Mouse (Mus musculus): Measurements from ENCODE around the gene Hexim2. TPM values are rescaled to one million over a fixed set of nuclear protein-coding genes. Genes with fewer than 3 reads are reported as not detected.

Hexim2 gene
- polyA plus RNA-seq, 1 experiment, result 5.7 TPM

DNA sequence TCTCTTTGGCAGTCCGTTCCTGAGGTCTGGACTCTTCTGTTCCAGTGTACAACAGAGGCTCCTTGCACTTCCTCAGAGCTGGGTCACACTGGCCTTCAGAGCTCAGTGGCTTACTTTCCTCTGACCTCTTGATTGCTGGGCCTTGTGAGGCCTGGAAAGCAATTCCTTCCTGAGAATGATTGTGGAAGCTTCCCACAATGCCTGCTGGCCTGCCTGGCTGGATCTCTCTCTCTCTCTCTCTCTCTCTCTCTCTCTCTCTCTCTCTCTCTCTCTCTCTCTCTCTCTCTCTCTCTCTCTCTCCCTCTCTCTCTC lies 9.7 kb downstream of the Hexim2 start:
- WGBS, result 25% methylated on average over 1 of the region's 1 CpGs
- TF ChIP-seq POLR2A (IDR thresholded peaks at IDR 0.05; ENCODE audit: borderline replicate concordance, control insufficient read depth, low read depth, low read length), result no peak
- TF ChIP-seq CTCF (IDR thresholded peaks at IDR 0.05; ENCODE audit: control insufficient read depth, insufficient read depth, low read length), result no peak
- no peak overlapping the region for H3K4me3 ChIP-seq (replicated peaks; ENCODE audit: control insufficient read depth, low read depth, low read length)
- no peak overlapping the region for H3K27ac ChIP-seq (ENCODE audit: control insufficient read depth, insufficient read depth, low read depth, low read length, poor library complexity)
- H3K4me1 ChIP-seq (ENCODE audit: control insufficient read depth, insufficient read depth, low read length), result peaks cover 3% of the 10 kb centered on the region

- Histone ChIP-seq H3K4me1 (ENCODE audit: control insufficient read depth, insufficient read depth, low read length) (peaks cover 3% of the 10 kb centered on the region), H3K4me3 (replicated peaks; ENCODE audit: control insufficient read depth, low read depth, low read length) (no peak overlapping the region), H3K27ac (ENCODE audit: control insufficient read depth, insufficient read depth, low read depth, low read length, poor library complexity) (peak overlapping the region; percentile 26; the same call in 1 of the 2 replicates)
- WGBS, result 25% methylated on average over 8 of the region's 8 CpGs
- no peak for TF ChIP-seq POLR2A (IDR thresholded peaks at IDR 0.05; ENCODE audit: borderline replicate concordance, control insufficient read depth, low read depth, low read length)
- TF ChIP-seq CTCF (IDR thresholded peaks at IDR 0.05; ENCODE audit: control insufficient read depth, insufficient read depth, low read length), result no peak
These were observed 10.4 kb downstream of the Hexim2 start for GRCm38 (mm10) chr11:103142441-103143182.

DNA sequence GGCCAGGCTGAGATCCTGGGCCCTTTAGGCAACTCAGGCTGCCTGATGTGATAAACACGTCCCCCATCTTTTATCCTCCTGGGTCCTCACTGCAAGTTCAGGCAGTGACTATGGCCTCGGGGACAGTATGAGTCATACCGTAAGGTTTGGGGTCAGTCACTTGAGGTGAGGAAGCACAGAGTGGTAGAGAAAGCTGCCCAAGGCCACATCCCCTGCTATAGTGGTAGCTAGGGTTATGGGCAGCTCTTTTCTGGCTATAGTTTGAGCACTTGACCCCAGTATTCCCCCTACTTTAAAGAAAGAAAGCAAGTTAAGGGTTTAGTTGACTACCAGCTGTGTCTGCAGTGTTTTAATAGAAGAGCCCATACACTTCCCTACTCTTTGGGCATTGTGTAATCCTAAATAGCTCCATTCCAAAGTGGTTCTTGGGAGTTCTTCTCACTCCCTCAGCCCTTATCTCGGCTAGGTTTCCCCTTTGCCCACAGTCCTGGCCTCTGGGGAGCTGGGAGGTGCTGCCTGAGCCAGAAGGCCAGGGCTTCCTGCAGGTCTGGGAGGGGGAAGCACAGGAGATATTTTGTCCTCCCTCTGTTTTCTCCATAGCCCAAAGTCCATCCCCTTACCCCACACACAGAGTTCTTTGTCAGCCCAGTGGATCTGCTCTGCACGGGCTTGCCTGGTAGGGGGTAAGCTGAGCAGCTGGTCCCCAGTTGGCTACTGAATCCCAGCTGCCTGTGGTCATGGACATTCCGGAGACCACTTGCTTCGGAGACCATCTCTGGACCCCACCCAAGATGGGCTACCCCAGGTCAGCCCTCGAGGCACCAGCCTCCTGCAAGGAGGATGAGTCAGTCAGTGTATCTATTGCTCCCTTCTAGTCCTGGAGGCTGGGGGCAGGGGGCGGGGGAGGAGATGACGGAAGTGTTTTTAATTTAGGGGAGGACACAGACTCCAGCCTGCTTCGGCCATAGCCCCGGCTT lies 12.4 kb downstream of the Hexim2 start:
- H3K4me3 ChIP-seq (replicated peaks; ENCODE audit: control insufficient read depth, low read depth, low read length), result no peak overlapping the region
- H3K27ac ChIP-seq (ENCODE audit: control insufficient read depth, insufficient read depth, low read depth, low read length, poor library complexity), result no peak overlapping the region; the same call in 1 of the 2 replicates
- TF ChIP-seq CTCF (IDR thresholded peaks at IDR 0.05; ENCODE audit: control insufficient read depth, insufficient read depth, low read length) (no peak), POLR2A (IDR thresholded peaks at IDR 0.05; ENCODE audit: borderline replicate concordance, control insufficient read depth, low read depth, low read length) (no peak)
- WGBS, result 63% methylated on average over 12 of the region's 12 CpGs
- H3K4me1 ChIP-seq (ENCODE audit: control insufficient read depth, insufficient read depth, low read length), result peaks cover 3% of the 10 kb centered on the region

- 25% methylated on average over 4 of the region's 4 CpGs for WGBS
- TF ChIP-seq CTCF (IDR thresholded peaks at IDR 0.05; ENCODE audit: control insufficient read depth, insufficient read depth, low read length), result no peak
- Histone ChIP-seq H3K4me1 (ENCODE audit: control insufficient read depth, insufficient read depth, low read length) (peaks cover 5% of the 10 kb centered on the region), H3K27ac (ENCODE audit: control insufficient read depth, insufficient read depth, low read depth, low read length, poor library complexity) (no peak overlapping the region), H3K4me3 (replicated peaks; ENCODE audit: control insufficient read depth, low read depth, low read length) (no peak overlapping the region)
These were observed 14.2 kb downstream of the Hexim2 start for GRCm38 (mm10) chr11:103146386-103146785.

GRCm38 (mm10) chr11:103147766-103148165 lies 15.5 kb downstream of the Hexim2 start:
- WGBS, result 59% methylated on average over 4 of the region's 4 CpGs
- TF ChIP-seq CTCF (IDR thresholded peaks at IDR 0.05; ENCODE audit: control insufficient read depth, insufficient read depth, low read length), result no peak
- TF ChIP-seq POLR2A (IDR thresholded peaks at IDR 0.05; ENCODE audit: borderline replicate concordance, control insufficient read depth, low read depth, low read length), result no peak
- Histone ChIP-seq H3K4me1 (ENCODE audit: control insufficient read depth, insufficient read depth, low read length) (peaks cover 5% of the 10 kb centered on the region), H3K27ac (ENCODE audit: control insufficient read depth, insufficient read depth, low read depth, low read length, poor library complexity) (no peak overlapping the region), H3K4me3 (replicated peaks; ENCODE audit: control insufficient read depth, low read depth, low read length) (no peak overlapping the region)

DNA sequence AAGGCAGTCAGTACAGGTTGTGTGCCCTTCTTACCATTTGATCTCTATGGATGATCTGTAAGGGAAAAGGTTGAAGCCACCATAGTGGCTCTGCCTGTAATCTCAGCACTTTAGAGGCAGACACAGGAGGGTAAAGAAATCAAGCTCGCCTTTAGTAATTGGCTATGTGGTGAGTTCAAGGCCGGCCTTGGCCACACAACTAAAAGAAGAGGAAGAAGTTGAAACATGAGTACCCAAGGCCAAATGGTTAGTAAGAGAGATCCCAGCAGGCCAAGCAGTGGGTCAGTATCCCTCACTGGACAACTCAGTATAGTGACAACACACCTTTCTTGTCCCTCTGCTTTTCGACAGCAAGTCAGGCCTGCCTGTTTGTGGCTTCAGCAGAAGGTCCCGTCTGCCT lies 17.5 kb downstream of the Hexim2 start:
- WGBS, result 90% methylated on average over 4 of the region's 4 CpGs
- H3K4me1 ChIP-seq (ENCODE audit: control insufficient read depth, insufficient read depth, low read length), result peaks cover 5% of the 10 kb centered on the region
- no peak for TF ChIP-seq POLR2A (IDR thresholded peaks at IDR 0.05; ENCODE audit: borderline replicate concordance, control insufficient read depth, low read depth, low read length)
- TF ChIP-seq CTCF (IDR thresholded peaks at IDR 0.05; ENCODE audit: control insufficient read depth, insufficient read depth, low read length), result no peak
- no peak overlapping the region for H3K27ac ChIP-seq (ENCODE audit: control insufficient read depth, insufficient read depth, low read depth, low read length, poor library complexity)
- no peak overlapping the region for H3K4me3 ChIP-seq (replicated peaks; ENCODE audit: control insufficient read depth, low read depth, low read length)

GRCm38 (mm10) chr11:103158621-103159478 lies 26.6 kb downstream of the Hexim2 start:
- 9% methylated on average over 25 of the region's 25 CpGs for WGBS
- no peaks in the 10 kb centered on the region; the same call in 1 of the 2 replicates for H3K4me1 ChIP-seq (ENCODE audit: control insufficient read depth, insufficient read depth, low read length)
- TF ChIP-seq CTCF (IDR thresholded peaks at IDR 0.05; ENCODE audit: control insufficient read depth, insufficient read depth, low read length), result peak; percentile 99
- peak; percentile 26; the same call in 1 of the 2 replicates for TF ChIP-seq POLR2A (IDR thresholded peaks at IDR 0.05; ENCODE audit: borderline replicate concordance, control insufficient read depth, low read depth, low read length)
- no peak overlapping the region for H3K4me3 ChIP-seq (replicated peaks; ENCODE audit: control insufficient read depth, low read depth, low read length)
- H3K27ac ChIP-seq (ENCODE audit: control insufficient read depth, insufficient read depth, low read depth, low read length, poor library complexity), result no peak overlapping the region

Measured in bone marrow, adult 2 months (tissue).